Mouse (Mus musculus) cortical plate, adult 2 months (tissue): ENCODE results near the gene Col6a5.

Source experiments
- CTCF ChIP-seq: fragments of 200-500 bp; IDR thresholded peaks from 2 replicates; pipeline ENCODE4 v1.5.1; 2011; ENCODE audit warnings: mild to moderate bottlenecking, control low read depth, low read length; ENCODE audit not compliant: insufficient read depth; ENCODE audit errors: extremely low read depth
- POLR2A ChIP-seq: fragments of 200-500 bp; IDR thresholded peaks from 2 replicates; pipeline ENCODE4 v1.6.1; 2011; ENCODE audit warnings: mild to moderate bottlenecking, low read length, control low read depth; ENCODE audit not compliant: insufficient read depth; ENCODE audit errors: extremely low read depth

DNA sequence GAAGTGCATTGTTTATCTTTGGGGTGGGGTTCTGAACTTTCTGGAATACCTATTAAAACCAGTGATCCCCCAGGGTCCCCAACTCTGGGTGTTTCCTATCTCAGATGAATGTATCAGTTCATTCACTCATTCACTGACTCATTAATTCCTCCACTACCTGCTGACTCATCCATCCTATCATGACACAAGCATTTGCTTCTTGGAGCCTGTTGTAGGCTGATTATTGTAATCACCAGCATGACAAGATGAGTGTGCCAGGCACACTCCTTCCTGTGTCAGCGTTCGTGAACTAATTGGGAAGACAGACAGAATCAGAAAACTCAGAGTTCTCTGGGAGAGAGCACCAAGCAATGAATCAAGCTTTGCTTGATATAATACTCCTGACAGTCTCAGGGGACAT, 36.8 kb downstream of the Col6a5 start:
- TF ChIP-seq CTCF (no peak), POLR2A (no peak)
